Mouse (Mus musculus) ES-E14 (cell line): ENCODE measurements around the gene Mrpl53.

Source experiments
- CHD2 ChIP-seq: IDR thresholded peaks from 2 replicates; pipeline ENCODE4 v1.6.1; 2014; ENCODE audit warnings: mild to moderate bottlenecking, low read depth, low read length, inconsistent platforms
- HCFC1 ChIP-seq: IDR thresholded peaks from 2 replicates; pipeline ENCODE4 v1.6.1; 2012; ENCODE audit warnings: low read length, inconsistent platforms, borderline replicate concordance; ENCODE audit not compliant: insufficient read depth
- MAFK ChIP-seq: IDR thresholded peaks from 2 replicates; pipeline ENCODE4 v1.6.1; 2014; ENCODE audit warnings: mild to moderate bottlenecking, low read depth, low read length, inconsistent platforms; ENCODE audit not compliant: insufficient read depth
- ZC3H11A ChIP-seq: IDR thresholded peaks from 2 replicates; pipeline ENCODE4 v1.6.1; 2012; ENCODE audit warnings: low read depth, mild to moderate bottlenecking, inconsistent platforms, low read length, borderline replicate concordance
- ZNF384 ChIP-seq: IDR thresholded peaks from 2 replicates; pipeline ENCODE4 v1.6.1; 2012; ENCODE audit warnings: low read depth, low read length, inconsistent platforms

DNA sequence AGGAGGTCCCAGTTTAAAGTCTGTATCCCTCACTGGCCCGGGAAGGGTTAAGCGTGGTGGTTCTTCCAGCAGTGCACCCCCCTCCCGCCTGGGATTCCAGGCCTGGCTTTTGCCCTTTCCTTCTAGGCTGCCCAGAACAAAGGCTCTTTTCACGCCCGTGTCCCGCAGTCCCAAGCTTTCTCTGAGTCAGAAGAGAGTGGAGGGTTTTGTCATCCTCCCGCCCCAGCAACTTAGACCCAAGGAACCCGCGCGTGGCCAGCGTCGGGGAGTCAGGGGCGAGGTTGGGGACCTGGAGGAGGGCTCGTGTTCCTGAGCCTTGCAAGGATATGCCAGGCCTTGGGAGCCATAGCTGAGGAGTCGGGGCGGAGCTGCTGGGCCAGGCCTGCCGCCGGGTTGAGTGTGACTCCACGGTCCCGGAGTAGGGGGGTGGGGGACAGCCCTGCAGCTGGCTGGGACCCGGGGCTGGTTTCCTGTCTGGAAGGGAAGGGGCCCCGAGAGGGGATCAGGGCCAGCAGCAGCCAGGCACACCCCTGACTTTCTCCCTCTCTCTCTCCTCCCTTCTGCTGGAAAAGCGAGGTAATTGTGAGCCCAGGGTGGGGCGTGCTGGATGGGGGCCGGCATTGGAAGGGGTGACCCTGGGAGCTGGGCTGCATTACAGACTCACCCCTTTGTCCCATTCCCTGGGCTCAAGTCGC lies 28.2 kb downstream of the Mrpl53 start:
- no peak for TF ChIP-seq ZNF384
- no peak for TF ChIP-seq MAFK
- no peak for TF ChIP-seq CHD2
- TF ChIP-seq HCFC1, result no peak
- TF ChIP-seq ZC3H11A, result no peak
